Mouse (Mus musculus) frontal cortex, postnatal 25 days (tissue): Measurements from ENCODE around the gene Tdrd12.
"Not testable (repeated sequence)": the region's sequence is repeated elsewhere in the genome, so short reads cannot be mapped to it uniquely, and the experiment has no call there.

Source experiments
- DNase-seq, 2 experiments: peaks; one replicate each; pipeline ENCODE4 v3.0.0; 2022; ENCODE audit warnings: low spot score in 2 of 2

Tdrd12 gene

DNA sequence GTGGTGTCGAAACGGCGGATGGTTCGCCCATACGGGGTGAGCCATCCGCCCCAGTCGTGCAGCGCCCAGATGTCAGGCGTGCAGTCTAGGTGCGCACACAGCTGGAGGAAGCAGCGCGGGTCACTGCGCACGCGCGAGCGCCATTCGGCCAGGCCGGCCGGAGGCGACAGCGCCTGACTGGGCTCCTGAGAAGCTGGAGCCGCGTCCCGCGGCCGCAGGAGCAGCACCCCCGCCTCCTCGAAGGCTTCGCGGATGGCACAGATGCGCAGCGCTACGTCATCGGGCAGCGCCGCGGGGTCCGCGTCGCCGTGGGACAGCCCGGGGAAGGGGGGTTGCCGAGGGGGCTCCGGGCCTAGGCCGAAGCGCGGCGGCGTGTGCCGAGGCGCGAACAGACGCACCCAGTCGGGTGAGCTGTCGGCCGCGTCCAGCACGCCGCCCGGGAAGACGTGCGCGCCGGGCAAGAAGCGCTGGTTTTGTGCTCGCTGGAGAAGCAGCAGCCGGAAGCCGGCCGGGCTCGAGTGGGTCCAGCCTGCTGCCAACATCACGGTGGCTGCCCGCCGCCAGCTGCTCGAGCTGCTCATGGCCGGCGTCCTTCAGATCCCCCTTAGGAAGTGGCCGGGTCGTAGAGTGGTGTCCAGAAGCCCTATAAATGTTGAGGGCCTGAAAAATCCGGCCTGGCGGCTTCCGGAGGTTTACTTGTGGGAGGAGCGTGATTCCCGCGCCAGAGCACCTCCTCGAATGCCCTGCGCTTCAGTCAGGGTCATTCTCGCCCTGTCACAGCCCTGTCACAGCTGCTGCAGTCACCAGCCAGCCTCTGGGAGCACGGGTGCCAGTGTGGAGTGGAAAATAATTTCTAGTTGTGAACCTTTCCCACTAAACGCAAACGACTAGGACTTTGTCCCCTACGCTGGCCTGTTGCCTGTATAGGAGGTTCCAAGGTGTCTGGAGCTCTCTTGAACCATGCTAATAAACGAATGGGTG lies 18.0 kb upstream of the Tdrd12 start:
- peak; percentile 81 to 83 for DNase-seq

DNA sequence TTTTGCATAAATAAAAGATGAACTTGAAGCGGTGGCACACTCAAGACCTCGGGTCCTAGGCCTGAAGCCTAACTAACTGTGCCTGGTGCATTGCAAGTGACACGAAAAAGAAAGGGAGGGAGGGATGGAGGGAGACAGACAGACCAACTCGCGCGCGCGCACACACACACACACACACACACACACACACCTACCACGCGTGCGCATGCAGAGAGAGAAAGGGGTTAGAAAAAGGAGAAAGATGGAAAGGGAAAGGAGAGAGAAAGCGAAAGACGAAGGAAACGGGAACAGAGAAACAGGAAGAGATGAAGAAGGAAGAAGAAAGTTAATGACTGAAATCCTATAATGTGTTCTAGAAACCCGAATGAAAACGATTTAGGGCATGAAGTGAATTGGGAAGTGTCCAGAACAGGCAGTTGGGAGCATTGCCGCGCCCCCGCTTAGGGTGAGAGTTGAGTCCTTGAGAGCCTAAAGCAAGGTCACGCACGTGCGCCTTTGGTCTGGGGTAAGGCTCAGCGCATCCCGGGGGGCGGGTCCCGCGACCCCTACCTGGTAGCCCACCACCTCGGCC lies 17.1 kb upstream of the Tdrd12 start:
- DNase-seq = peak; percentile 9 to 15

DNA sequence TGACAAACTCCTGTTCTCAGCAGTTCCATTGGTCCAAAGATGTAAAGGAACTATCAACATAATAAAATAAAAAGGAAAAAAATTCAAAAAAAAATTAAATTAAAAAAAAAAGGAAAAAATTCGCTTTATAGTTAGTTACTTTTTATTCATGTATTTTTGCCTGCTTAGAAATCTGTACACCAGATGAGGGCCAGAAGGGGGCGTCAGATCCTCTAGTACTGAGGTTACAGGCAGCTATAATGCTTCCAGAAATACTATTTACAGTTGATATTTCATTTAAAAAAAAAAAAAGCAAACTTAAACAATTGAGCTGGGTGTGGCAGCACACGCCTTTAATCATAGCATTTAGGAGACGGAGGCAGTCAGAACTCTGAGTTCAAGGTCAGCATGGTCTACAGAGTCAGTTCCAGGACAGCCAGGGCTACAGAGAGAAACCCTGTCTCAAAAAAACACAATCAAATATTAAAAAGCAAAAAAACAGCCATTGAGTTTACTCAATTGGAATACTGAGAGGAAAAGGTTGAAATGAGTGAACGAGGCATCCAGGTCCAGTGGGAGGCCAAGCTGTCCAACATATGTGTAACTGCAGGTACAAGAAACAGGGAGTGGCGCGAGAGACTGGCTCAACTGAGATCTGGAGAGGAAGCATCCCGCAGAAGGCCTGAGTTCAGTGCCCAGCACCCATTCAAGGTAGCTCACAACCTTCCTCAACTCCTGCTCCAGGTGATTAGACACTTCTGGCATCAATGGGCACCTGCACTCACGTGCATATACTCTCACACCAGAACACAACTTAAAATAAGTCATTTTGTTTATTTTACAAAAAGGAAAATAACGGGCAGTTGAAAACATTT lies 16.4 kb upstream of the Tdrd12 start:
- peak in 1 of 2 experiments; percentile 15 for DNase-seq

- peak; percentile 25 to 28 for DNase-seq
These were observed 8.3 kb upstream of the Tdrd12 start for GRCm38 (mm10) chr7:35545881-35546280.

DNA sequence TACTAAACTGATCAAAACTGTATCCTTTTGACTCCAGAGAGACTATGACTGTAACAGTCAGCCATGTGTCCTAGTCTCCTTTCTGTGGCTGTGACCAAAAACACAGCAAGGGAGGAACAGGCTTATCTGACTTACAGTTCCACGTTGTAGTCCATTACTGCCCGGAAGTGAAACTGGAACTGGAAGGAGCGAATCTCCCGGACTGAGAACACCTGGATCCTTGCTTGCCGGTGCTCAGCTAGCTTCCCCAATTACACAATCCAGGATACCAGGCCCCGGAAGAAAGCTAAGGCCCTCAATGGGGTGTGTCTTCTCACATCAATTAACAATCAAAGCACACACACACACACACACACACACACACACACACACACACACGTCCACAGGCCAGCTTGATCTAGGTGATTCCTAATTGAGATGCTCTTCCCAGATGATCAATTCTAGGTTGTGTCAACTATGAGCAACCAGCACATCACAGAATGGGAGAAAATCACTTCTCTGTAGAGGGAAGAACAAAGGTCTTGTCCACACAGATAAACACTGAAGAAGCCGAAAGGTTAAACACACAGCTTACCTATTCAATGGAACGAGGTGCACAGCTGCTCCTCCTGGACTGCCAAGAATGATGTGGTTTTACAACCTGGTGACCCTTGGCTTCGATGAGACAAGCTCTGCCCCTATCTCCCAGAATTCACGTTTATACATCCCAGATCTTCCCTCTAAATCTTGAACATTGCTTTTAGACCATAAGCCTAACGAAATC lies 1.6 kb downstream of the Tdrd12 start:
- no peak for DNase-seq

DNA sequence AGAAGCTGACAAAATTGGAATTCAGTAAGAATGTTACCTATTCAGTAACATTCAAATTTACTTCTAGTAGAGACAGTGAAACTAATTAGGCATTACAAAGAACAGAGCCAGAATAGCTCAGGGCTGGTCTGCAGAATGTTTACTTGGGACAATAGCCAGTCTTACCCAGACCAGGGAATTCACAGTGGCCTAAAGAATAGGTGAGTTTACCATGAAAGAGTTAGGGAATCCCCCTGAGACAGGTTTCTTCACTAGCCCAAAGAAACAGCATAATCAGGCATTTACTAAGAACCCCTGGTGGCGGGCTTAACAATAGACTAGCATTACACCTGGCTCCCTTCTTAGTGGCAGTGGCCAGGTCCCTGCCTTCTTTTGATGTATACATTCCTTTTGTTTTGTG lies 7.0 kb downstream of the Tdrd12 start:
- not testable (repeated sequence) for DNase-seq

GRCm38 (mm10) chr7:35530026-35530425 lies 7.5 kb downstream of the Tdrd12 start:
- DNase-seq = no peak

DNA sequence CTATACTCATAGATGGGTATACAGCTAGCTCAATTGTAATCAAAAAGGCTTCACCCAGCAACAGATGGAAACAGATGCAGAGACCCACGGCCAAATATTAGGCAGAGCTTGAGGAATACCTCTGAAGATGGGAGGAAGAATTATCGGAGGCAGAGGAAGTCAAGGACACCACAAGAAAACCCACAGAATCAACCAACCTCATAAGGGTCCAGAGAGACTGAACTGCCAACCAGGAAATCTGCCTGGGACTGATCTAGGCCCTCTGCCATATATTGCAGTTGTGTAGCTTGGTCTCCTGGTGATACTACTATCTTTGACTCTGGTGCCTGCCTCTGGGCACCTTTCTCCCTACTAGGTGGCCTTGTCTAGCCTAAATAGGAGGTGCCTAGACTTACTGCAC lies 10.8 kb downstream of the Tdrd12 start:
- DNase-seq = no peak

- DNase-seq = no peak
These were observed 35.5 kb downstream of the Tdrd12 start for GRCm38 (mm10) chr7:35501995-35502394.

GRCm38 (mm10) chr7:35497516-35497915 lies 40.0 kb downstream of the Tdrd12 start:
- DNase-seq = no peak

DNA sequence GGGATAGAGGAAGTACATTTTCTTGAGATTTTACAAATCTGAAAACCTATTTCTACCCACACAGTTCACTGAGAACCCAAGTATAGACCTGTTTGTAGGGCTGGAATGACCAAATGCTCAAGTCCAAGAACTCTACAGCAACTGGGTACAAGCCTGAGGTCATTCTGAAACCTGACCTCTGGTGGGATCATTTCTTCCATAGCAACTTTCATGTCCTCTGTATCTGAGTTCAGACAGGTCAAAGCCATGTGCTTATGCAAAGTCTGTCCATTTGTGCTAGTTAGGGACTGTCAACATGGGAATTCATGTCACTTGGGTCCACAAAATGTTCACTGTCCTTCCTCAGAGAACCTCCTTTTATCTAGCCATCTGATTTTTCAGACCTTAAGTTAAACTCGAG lies 46.5 kb downstream of the Tdrd12 start:
- DNase-seq = no peak

DNA sequence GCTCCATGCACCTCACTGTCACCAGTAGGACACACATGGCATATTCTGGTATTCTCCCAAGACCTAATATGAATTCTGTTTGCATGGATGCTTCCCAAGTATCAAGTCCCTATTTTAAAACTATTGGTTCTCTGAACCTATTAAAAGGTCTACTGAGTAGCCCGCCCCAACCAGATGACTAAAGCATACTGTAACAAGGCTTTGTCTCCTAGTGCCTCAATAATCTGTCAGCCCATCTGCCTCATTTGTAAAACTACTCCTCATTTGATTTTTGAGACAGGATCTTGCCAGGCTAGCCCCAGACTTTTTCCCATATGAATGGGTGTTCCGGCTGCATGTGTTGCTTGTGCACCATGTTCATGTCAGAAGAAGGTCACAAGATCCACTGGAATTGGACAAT lies 47.4 kb downstream of the Tdrd12 start:
- no peak for DNase-seq

DNA sequence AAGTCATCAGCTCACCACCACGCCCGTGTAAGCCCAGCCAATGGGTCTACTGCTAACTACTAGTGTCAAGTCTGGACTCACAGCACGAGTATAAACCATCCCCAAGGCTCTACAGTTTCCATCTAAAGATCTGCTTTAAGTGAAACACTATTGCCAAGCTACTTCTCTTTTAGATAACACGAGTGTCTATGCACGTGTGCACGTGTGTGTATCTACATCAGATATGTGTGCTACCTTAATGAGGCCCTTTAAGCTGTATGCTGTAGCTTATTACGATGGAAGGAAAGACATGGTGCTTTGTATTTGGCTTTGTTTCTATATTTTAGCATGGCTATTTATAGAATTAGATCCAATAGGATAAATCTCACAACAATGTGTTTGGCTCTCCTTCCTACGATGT lies 51.0 kb downstream of the Tdrd12 start:
- DNase-seq = no peak

DNA sequence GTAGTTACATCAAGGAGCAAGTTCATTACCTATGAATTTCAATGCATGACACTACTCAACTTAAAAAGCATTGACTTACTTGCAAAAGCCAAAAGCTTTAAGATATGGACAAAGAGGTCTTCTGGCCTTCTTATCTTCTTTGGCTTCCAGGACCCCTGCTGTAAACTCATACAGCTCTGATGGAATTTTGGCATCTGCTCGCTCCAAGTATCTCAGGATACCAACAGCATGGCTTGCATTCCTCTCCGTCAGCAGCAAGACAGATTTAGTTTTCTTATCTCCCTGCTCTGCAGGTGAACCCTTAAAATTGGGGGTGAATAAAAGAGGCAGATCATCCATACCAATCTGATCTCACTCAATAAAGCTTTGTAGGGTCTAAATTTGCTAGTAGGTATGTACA lies 52.4 kb downstream of the Tdrd12 start:
- no peak for DNase-seq

DNA sequence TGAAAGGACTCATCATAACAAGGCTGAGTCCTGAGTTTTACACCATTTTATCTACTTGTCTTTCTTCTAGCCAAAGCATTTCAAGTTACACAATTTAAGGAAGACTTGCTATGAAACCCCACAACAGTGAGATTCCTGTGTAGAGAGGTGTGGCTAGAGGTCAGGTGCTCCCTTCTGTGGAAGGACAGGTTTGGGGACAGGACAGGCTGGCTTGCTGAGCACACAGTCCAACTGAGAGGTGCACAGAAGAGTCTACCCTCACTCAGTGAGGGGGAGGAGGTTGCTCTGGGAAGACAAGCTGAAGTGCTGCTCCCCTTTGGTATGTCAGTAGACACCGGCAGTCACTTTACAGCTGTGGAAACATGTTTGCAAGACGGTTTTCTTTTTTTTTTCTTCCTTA lies 61.1 kb downstream of the Tdrd12 start:
- no peak for DNase-seq

DNA sequence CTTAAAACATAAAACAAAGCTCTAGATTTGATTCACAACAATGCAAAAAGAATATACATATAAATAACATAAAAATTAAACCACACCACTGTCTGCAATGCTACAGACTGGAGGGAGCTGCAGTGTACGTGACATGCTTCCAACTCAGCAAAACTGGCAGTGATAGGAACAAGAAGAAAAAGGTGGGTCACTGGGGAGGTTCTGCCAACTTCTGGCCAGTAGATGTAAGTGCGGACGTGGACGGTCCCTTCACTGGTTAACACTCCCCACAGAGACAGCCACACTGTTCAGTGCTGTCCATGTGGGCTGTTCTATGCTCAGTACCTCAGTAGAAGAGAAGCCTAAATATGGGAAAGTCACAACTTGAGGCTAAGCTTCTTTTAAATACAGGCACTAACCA lies 66.8 kb downstream of the Tdrd12 start:
- no peak for DNase-seq

DNA sequence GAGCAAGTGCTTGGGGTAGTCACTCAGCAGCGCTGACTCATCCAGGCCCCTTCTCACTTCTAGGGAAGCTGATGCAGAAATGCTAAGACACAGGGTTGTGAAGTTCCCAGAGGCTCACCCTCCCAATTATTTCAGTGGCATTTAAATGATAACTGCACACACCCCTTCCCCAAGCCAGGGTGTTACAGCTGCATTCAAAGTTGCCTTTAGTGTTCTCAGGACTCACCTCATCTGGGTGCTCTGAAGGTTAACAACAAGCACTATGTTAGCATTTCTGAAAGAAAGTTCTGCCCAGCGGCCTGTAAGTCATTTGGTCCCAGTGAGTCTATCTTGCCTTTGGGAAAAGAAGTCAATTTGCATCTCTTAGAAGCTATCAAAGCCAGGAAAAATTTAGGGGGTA lies 69.7 kb downstream of the Tdrd12 start:
- DNase-seq = no peak

- DNase-seq = no peak
These were observed 72.5 kb downstream of the Tdrd12 start for GRCm38 (mm10) chr7:35465027-35465426.

DNA sequence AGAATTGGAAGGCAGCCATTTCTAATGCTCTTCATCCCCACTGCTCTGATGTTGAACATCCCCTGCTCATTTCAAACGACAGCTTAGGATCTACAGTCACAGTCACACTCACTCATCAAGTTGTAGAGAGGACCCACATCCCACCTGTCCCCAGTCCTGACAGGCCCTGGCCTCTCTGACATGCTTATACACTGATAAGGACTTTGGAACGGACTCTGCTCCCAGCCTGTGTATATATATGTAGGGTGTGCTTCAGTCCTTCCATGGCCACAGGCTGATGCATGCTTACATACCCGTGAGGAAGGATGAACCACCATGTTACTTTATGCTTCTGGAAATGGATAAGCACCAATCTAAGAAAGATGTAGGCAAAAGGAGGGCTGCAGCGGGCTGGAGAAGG lies 76.6 kb downstream of the Tdrd12 start:
- DNase-seq = no peak

DNA sequence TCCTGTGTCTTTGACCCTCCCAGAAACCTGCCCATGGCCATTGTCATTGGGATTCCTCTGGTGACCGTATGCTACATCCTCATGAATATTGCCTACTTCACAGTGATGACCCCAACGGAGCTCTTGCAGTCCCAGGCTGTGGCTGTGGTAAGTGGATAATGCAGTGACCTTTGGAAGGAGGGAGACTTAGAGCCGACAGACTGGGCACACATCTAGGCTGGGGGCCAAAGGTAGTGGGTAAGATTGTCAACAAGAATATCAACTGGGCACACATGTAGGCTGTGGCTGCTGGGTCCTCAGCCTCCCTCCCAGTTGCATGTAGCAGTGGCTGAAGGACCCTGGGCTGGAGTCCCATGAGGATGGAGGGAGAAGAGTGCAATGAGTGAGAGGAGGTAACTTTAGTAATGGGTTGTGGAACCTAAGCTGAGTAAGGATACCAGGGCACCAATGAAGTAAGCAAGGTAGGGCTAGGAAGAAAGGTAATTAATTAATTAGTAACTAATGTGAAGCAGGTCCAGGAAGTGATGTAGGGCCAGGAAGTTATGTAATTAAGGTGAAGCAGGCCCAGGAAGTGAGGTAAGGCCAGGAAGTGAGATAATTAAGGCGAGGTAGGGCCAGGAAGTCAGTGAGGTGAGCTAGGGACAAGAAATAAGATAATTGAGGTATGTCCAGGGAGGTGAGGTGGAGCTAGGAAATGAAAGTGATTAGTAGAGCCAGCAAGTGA lies 81.3 kb downstream of the Tdrd12 start:
- no peak for DNase-seq

DNA sequence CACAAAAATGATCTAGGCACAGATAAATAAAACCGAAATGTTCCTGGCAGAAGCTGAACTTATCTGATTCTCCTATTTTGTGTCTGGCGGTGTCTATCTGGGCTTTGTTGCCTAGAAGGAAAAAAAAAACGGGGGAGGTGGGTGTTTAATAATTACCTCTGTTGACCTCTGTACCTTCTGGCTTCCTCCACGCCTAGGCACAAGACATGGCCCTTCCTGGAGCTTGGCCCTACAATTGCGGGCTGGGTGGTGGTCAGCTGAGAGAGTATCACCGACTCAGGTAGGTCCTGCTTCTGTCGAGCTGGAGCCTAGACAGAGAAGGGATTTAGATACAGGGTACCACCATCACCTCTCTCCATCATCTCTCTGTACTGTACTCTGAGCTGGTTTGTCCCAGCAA lies 88.7 kb downstream of the Tdrd12 start:
- no peak for DNase-seq
